Mouse (Mus musculus) ES-Bruce4 (cell line): ENCODE data around the gene Gm45713. TPM values are rescaled to one million over a fixed set of nuclear protein-coding genes. Genes with fewer than 3 reads are reported as not detected.
"Not testable (repeated sequence)": the region's sequence is repeated elsewhere in the genome, so short reads cannot be mapped to it uniquely, and the experiment has no call there.

Source experiments
- H3K27ac ChIP-seq: 2 replicates; pipeline ENCODE4 v1.5.1; 2012; ENCODE audit warnings: low read length, inconsistent platforms; ENCODE audit not compliant: insufficient read depth
- H3K27me3 ChIP-seq: 2 replicates; pipeline ENCODE4 v1.6.1; 2012; ENCODE audit warnings: mild to moderate bottlenecking, low read length, inconsistent platforms; ENCODE audit not compliant: control insufficient read depth, poor library complexity, insufficient read depth, severe bottlenecking
- H3K36me3 ChIP-seq: 2 replicates; pipeline ENCODE4 v1.6.1; 2012; ENCODE audit warnings: inconsistent platforms, mild to moderate bottlenecking, low read length, moderate library complexity; ENCODE audit not compliant: control insufficient read depth, poor library complexity, insufficient read depth, severe bottlenecking
- H3K4me1 ChIP-seq: one replicate; pipeline ENCODE4 v1.8.1; 2011; ENCODE audit warnings: low read length; ENCODE audit not compliant: control insufficient read depth, insufficient read depth
- H3K4me3 ChIP-seq: 2 replicates; pipeline ENCODE4 v1.5.1; 2011; ENCODE audit warnings: low read depth, mild to moderate bottlenecking, low read length
- H3K9ac ChIP-seq: 2 replicates; pipeline ENCODE4 v1.6.1; 2012; ENCODE audit warnings: low read depth, mild to moderate bottlenecking, inconsistent platforms; ENCODE audit not compliant: poor library complexity, severe bottlenecking
- H3K9me3 ChIP-seq: replicated peaks from 2 replicates; pipeline ENCODE4 v1.6.1; 2012; ENCODE audit warnings: mild to moderate bottlenecking, low read length, inconsistent platforms; ENCODE audit not compliant: control insufficient read depth, poor library complexity, insufficient read depth, severe bottlenecking
- CTCF ChIP-seq: IDR thresholded peaks from one replicate; pipeline ENCODE4 v1.8.1; 2011; ENCODE audit warnings: low read depth, low read length
- EP300 ChIP-seq: IDR thresholded peaks from 2 replicates; pipeline ENCODE4 v1.6.1; 2011; ENCODE audit warnings: low read depth, low read length; ENCODE audit not compliant: insufficient read depth
- POLR2A ChIP-seq: IDR thresholded peaks from one replicate; pipeline ENCODE4 v1.8.1; 2011; ENCODE audit warnings: low read length; ENCODE audit not compliant: insufficient read depth
- polyA plus RNA-seq: library from polyadenylated mRNA; stranded (reverse); fragments of >200 nt; gene quantifications from 2 replicates; pipeline ENCODE4 v1.2.4, GENCODE M21; 2011; ENCODE audit warnings: low read depth; ENCODE audit not compliant: missing spikeins, insufficient read depth, insufficient read length

Gene Gm45713
- polyA plus RNA-seq, 1 experiment, result not detected

GRCm38 (mm10) chr7:45155590-45155989 lies 19.6 kb upstream of the Gm45713 start:
- no peaks in the 10 kb centered on the region for H3K9me3 ChIP-seq
- H3K27ac ChIP-seq, result peak overlapping the region; percentile 11; the same call in 1 of the 2 replicates
- H3K36me3 ChIP-seq, result no peaks in the 10 kb centered on the region
- TF ChIP-seq EP300, result no peak
- no peaks in the 10 kb centered on the region for H3K27me3 ChIP-seq
- H3K4me3 ChIP-seq, result peak overlapping the region; percentile 7; the same call in 1 of the 2 replicates
- peaks cover 4% of the 10 kb centered on the region for H3K4me1 ChIP-seq
- no peak overlapping the region for H3K9ac ChIP-seq

GRCm38 (mm10) chr7:45154993-45155514 lies 19.0 kb upstream of the Gm45713 start:
- Histone ChIP-seq H3K27ac (peak overlapping the region; percentile 11; the same call in 1 of the 2 replicates), H3K4me1 (peaks cover 5% of the 10 kb centered on the region), H3K36me3 (no peaks in the 10 kb centered on the region), H3K27me3 (no peaks in the 10 kb centered on the region), H3K9ac (no peak overlapping the region; the same call in 1 of the 2 replicates), H3K9me3 (no peaks in the 10 kb centered on the region), H3K4me3 (peak overlapping the region; percentile 56)
- TF ChIP-seq POLR2A (no peak), EP300 (no peak), CTCF (peak; percentile 80)

- H3K27ac ChIP-seq, result peak within 1 kb of the TSS; percentile 85
- peaks cover 5% of the 10 kb centered on the region for H3K4me1 ChIP-seq
- no peaks in the 10 kb centered on the region for H3K9me3 ChIP-seq
- peak within 1 kb of the TSS; percentile 91 for H3K9ac ChIP-seq
- TF ChIP-seq POLR2A, result peak; percentile 72
- no peak for TF ChIP-seq CTCF
- peak; percentile 63; the same call in 1 of the 2 replicates for TF ChIP-seq EP300
- H3K36me3 ChIP-seq, result no peaks in the 10 kb centered on the region
- no peaks in the 10 kb centered on the region for H3K27me3 ChIP-seq
- H3K4me3 ChIP-seq, result peak within 1 kb of the TSS; percentile 75
Measured at GRCm38 (mm10) chr7:45154096-45154992, 18.3 kb upstream of the Gm45713 start, which contains the start of the genes Pih1d1 and Aldh16a1. TSS of gene Pih1d1 (plus strand) at chr7:45154303. TSS of gene Aldh16a1 (minus strand) at chr7:45154584.

GRCm38 (mm10) chr7:45153586-45153985 lies 17.6 kb upstream of the Gm45713 start:
- H3K27ac ChIP-seq, result peak overlapping the region; percentile 85
- no peaks in the 10 kb centered on the region for H3K27me3 ChIP-seq
- H3K9me3 ChIP-seq, result no peaks in the 10 kb centered on the region
- no peaks in the 10 kb centered on the region for H3K36me3 ChIP-seq
- peak overlapping the region; percentile 91 for H3K9ac ChIP-seq
- peak overlapping the region; percentile 75 for H3K4me3 ChIP-seq
- H3K4me1 ChIP-seq, result peaks cover 5% of the 10 kb centered on the region
- TF ChIP-seq EP300 (no peak), CTCF (no peak), POLR2A (no peak)

GRCm38 (mm10) chr7:45153052-45153451 lies 17.0 kb upstream of the Gm45713 start:
- H3K9ac ChIP-seq, result peak overlapping the region; percentile 91

GRCm38 (mm10) chr7:45151303-45151702 lies 15.3 kb upstream of the Gm45713 start:
- Histone ChIP-seq H3K9me3 (no peaks in the 10 kb centered on the region), H3K27ac (no peak overlapping the region), H3K4me1 (peaks cover 5% of the 10 kb centered on the region), H3K36me3 (0 out of 2 replicates have a peak, but pooled peaks cover 2% of the 10 kb centered on the region), H3K27me3 (no peaks in the 10 kb centered on the region), H3K4me3 (no peak overlapping the region), H3K9ac (no peak overlapping the region)
- TF ChIP-seq CTCF, result no peak

More at GRCm38 (mm10) chr7:45153052-45153451, 17.0 kb upstream of the Gm45713 start:
- H3K4me1 ChIP-seq, H3K36me3 ChIP-seq, H3K9me3 ChIP-seq, H3K27me3 ChIP-seq, H3K4me3 ChIP-seq, H3K27ac ChIP-seq: not testable (repeated sequence)
